Mouse (Mus musculus): ENCODE measurements around the gene Neurl2. TPM values are rescaled to one million over a fixed set of nuclear protein-coding genes. Genes with fewer than 3 reads are reported as not detected.
"Not testable (repeated sequence)": the region's sequence is repeated elsewhere in the genome, so short reads cannot be mapped to it uniquely, and the experiment has no call there.

Neurl2 gene
- polyA plus RNA-seq, 1 experiment from 2014 or later: 4.5 TPM

GRCm38 (mm10) chr2:164873621-164874020 is 40.4 kb upstream of the Neurl2 start:
- Histone ChIP-seq H3K36me3 (ENCODE audit: control insufficient read depth, insufficient read depth, low read length) (no peaks in the 10 kb centered on the region), H3K4me2 (no peak overlapping the region), H3K9ac (ENCODE audit: low read length) (no peak overlapping the region), H3K27me3 (ENCODE audit: control insufficient read depth, insufficient read depth, low read length) (no peaks in the 10 kb centered on the region), H3K9me3 (ENCODE audit: control insufficient read depth, low read length) (no peaks in the 10 kb centered on the region), H3K4me1 (ENCODE audit: control insufficient read depth, insufficient read depth, low read length) (peaks cover 4% of the 10 kb centered on the region; the same call in 1 of the 2 replicates), H3K4me3 (ENCODE audit: low read depth, low read length) (no peak overlapping the region), H3K27ac (ENCODE audit: low read depth, low read length) (no peak overlapping the region)
- no peak for ATAC-seq (ENCODE audit: low FRiP score)
- WGBS: 78% methylated on average over 3 of the region's 3 CpGs
- no peak for DNase-seq (ENCODE audit: low spot score, missing footprints)

- Histone ChIP-seq H3K4me2 (no peak overlapping the region), H3K27me3 (ENCODE audit: control insufficient read depth, insufficient read depth, low read length) (no peaks in the 10 kb centered on the region), H3K9me3 (ENCODE audit: control insufficient read depth, low read length) (peaks cover 4% of the 10 kb centered on the region), H3K27ac (ENCODE audit: low read depth, low read length) (no peak overlapping the region), H3K9ac (ENCODE audit: low read length) (no peak overlapping the region), H3K4me1 (ENCODE audit: control insufficient read depth, insufficient read depth, low read length) (no peaks in the 10 kb centered on the region), H3K36me3 (ENCODE audit: control insufficient read depth, insufficient read depth, low read length) (no peaks in the 10 kb centered on the region), H3K4me3 (ENCODE audit: low read depth, low read length) (no peak overlapping the region)
- DNase-seq (ENCODE audit: low spot score, missing footprints) (no peak), ATAC-seq (ENCODE audit: low FRiP score) (no peak)
- WGBS: 54% methylated on average over 6 of the region's 6 CpGs
Measured at GRCm38 (mm10) chr2:164871602-164872303, 38.5 kb upstream of the Neurl2 start.

GRCm38 (mm10) chr2:164868491-164868890 is 35.2 kb upstream of the Neurl2 start:
- H3K27ac ChIP-seq (ENCODE audit: low read depth, low read length): no peak overlapping the region
- no peak overlapping the region for H3K4me2 ChIP-seq
- DNase-seq (ENCODE audit: low spot score, missing footprints): no peak
- no peaks in the 10 kb centered on the region for H3K36me3 ChIP-seq (ENCODE audit: control insufficient read depth, insufficient read depth, low read length)
- H3K9me3 ChIP-seq (ENCODE audit: control insufficient read depth, low read length): peaks cover 4% of the 10 kb centered on the region
- H3K9ac ChIP-seq (ENCODE audit: low read length): no peak overlapping the region
- ATAC-seq (ENCODE audit: low FRiP score): no peak
- no peak overlapping the region for H3K4me3 ChIP-seq (ENCODE audit: low read depth, low read length)
- no peaks in the 10 kb centered on the region for H3K4me1 ChIP-seq (ENCODE audit: control insufficient read depth, insufficient read depth, low read length)
- 81% methylated on average over 7 of the region's 7 CpGs for WGBS
- no peaks in the 10 kb centered on the region for H3K27me3 ChIP-seq (ENCODE audit: control insufficient read depth, insufficient read depth, low read length)

- H3K27me3 ChIP-seq (ENCODE audit: control insufficient read depth, insufficient read depth, low read length): no peaks in the 10 kb centered on the region
- no peak overlapping the region for H3K9ac ChIP-seq (ENCODE audit: low read length)
- H3K36me3 ChIP-seq (ENCODE audit: control insufficient read depth, insufficient read depth, low read length): no peaks in the 10 kb centered on the region
- WGBS: 93% methylated on average over 7 of the region's 7 CpGs
- no peak for DNase-seq (ENCODE audit: low spot score, missing footprints)
- ATAC-seq (ENCODE audit: low FRiP score): no peak
- H3K27ac ChIP-seq (ENCODE audit: low read depth, low read length): no peak overlapping the region
- peaks cover 4% of the 10 kb centered on the region for H3K9me3 ChIP-seq (ENCODE audit: control insufficient read depth, low read length)
- H3K4me3 ChIP-seq (ENCODE audit: low read depth, low read length): no peak overlapping the region
- no peaks in the 10 kb centered on the region for H3K4me1 ChIP-seq (ENCODE audit: control insufficient read depth, insufficient read depth, low read length)
- H3K4me2 ChIP-seq: no peak overlapping the region
Measured at GRCm38 (mm10) chr2:164867566-164867965, 34.3 kb upstream of the Neurl2 start.

- H3K9ac ChIP-seq (ENCODE audit: low read length): no peak overlapping the region
- no peak overlapping the region for H3K27ac ChIP-seq (ENCODE audit: low read depth, low read length)
- no peak overlapping the region for H3K4me2 ChIP-seq
- H3K4me3 ChIP-seq (ENCODE audit: low read depth, low read length): no peak overlapping the region
- no peaks in the 10 kb centered on the region for H3K27me3 ChIP-seq (ENCODE audit: control insufficient read depth, insufficient read depth, low read length)
- H3K9me3 ChIP-seq (ENCODE audit: control insufficient read depth, low read length): peaks cover 4% of the 10 kb centered on the region
- ATAC-seq (ENCODE audit: low FRiP score): peak; percentile 38; the same call in 1 of the 2 replicates
- H3K36me3 ChIP-seq (ENCODE audit: control insufficient read depth, insufficient read depth, low read length): no peaks in the 10 kb centered on the region
- 71% methylated on average over 16 of the region's 16 CpGs for WGBS
- DNase-seq (ENCODE audit: low spot score, missing footprints): no peak
- no peaks in the 10 kb centered on the region for H3K4me1 ChIP-seq (ENCODE audit: control insufficient read depth, insufficient read depth, low read length)
Measured at GRCm38 (mm10) chr2:164866741-164867551, 33.7 kb upstream of the Neurl2 start.

GRCm38 (mm10) chr2:164864593-164864992 is 31.3 kb upstream of the Neurl2 start:
- Histone ChIP-seq H3K27me3 (ENCODE audit: control insufficient read depth, insufficient read depth, low read length) (no peaks in the 10 kb centered on the region), H3K27ac (ENCODE audit: low read depth, low read length) (no peak overlapping the region), H3K9me3 (ENCODE audit: control insufficient read depth, low read length) (peaks cover 4% of the 10 kb centered on the region), H3K4me3 (ENCODE audit: low read depth, low read length) (no peak overlapping the region), H3K4me1 (ENCODE audit: control insufficient read depth, insufficient read depth, low read length) (no peaks in the 10 kb centered on the region), H3K36me3 (ENCODE audit: control insufficient read depth, insufficient read depth, low read length) (no peaks in the 10 kb centered on the region), H3K4me2 (no peak overlapping the region), H3K9ac (ENCODE audit: low read length) (no peak overlapping the region)
- 81% methylated on average over 4 of the region's 4 CpGs for WGBS
- ATAC-seq (ENCODE audit: low FRiP score) (no peak), DNase-seq (ENCODE audit: low spot score, missing footprints) (no peak)

GRCm38 (mm10) chr2:164863411-164863810 is 30.2 kb upstream of the Neurl2 start:
- H3K27ac ChIP-seq (ENCODE audit: low read depth, low read length); H3K9ac ChIP-seq (ENCODE audit: low read length); H3K36me3 ChIP-seq (ENCODE audit: control insufficient read depth, insufficient read depth, low read length); H3K4me1 ChIP-seq (ENCODE audit: control insufficient read depth, insufficient read depth, low read length); H3K4me2 ChIP-seq; H3K9me3 ChIP-seq (ENCODE audit: control insufficient read depth, low read length); DNase-seq (ENCODE audit: low spot score, missing footprints); H3K4me3 ChIP-seq (ENCODE audit: low read depth, low read length); H3K27me3 ChIP-seq (ENCODE audit: control insufficient read depth, insufficient read depth, low read length); ATAC-seq (ENCODE audit: low FRiP score): not testable (repeated sequence)
- 94% methylated on average over 7 of the region's 9 CpGs for WGBS

- Histone ChIP-seq H3K4me1 (ENCODE audit: control insufficient read depth, insufficient read depth, low read length) (peaks cover 7% of the 10 kb centered on the region), H3K27ac (ENCODE audit: low read depth, low read length) (no peak overlapping the region), H3K9ac (ENCODE audit: low read length) (no peak overlapping the region), H3K9me3 (ENCODE audit: control insufficient read depth, low read length) (no peaks in the 10 kb centered on the region), H3K4me3 (ENCODE audit: low read depth, low read length) (no peak overlapping the region), H3K4me2 (no peak overlapping the region), H3K27me3 (ENCODE audit: control insufficient read depth, insufficient read depth, low read length) (no peaks in the 10 kb centered on the region; the same call in 1 of the 2 replicates), H3K36me3 (ENCODE audit: control insufficient read depth, insufficient read depth, low read length) (no peaks in the 10 kb centered on the region)
- 65% methylated on average over 9 of the region's 9 CpGs for WGBS
- no peak for ATAC-seq (ENCODE audit: low FRiP score)
- no peak for DNase-seq (ENCODE audit: low spot score, missing footprints)
Measured at GRCm38 (mm10) chr2:164862179-164862861, 29.1 kb upstream of the Neurl2 start.

GRCm38 (mm10) chr2:164861094-164861493 is 27.8 kb upstream of the Neurl2 start:
- H3K27ac ChIP-seq (ENCODE audit: low read depth, low read length): no peak overlapping the region
- no peaks in the 10 kb centered on the region for H3K9me3 ChIP-seq (ENCODE audit: control insufficient read depth, low read length)
- WGBS: 78% methylated on average over 4 of the region's 4 CpGs
- peaks cover 2% of the 10 kb centered on the region; the same call in 1 of the 2 replicates for H3K27me3 ChIP-seq (ENCODE audit: control insufficient read depth, insufficient read depth, low read length)
- H3K4me2 ChIP-seq: no peak overlapping the region
- H3K36me3 ChIP-seq (ENCODE audit: control insufficient read depth, insufficient read depth, low read length): no peaks in the 10 kb centered on the region
- no peak overlapping the region for H3K4me3 ChIP-seq (ENCODE audit: low read depth, low read length)
- peaks cover 9% of the 10 kb centered on the region for H3K4me1 ChIP-seq (ENCODE audit: control insufficient read depth, insufficient read depth, low read length)
- ATAC-seq (ENCODE audit: low FRiP score): no peak
- no peak overlapping the region for H3K9ac ChIP-seq (ENCODE audit: low read length)
- DNase-seq (ENCODE audit: low spot score, missing footprints): no peak

Measured in midbrain, embryonic 11.5 days (tissue).